Mouse (Mus musculus) neural tube, embryonic 13.5 days (tissue): Measurements from ENCODE around the gene Esp38. TPM values are rescaled to one million over a fixed set of nuclear protein-coding genes. Genes with fewer than 3 reads are reported as not detected.
"Not testable (repeated sequence)": the region's sequence is repeated elsewhere in the genome, so short reads cannot be mapped to it uniquely, and the experiment has no call there.

Experiments
- ATAC-seq: fragments of 200-750 bp; cut with Nextera tagmentation; 2 replicates; pipeline ENCODE4 v1.8.0; 2017; ENCODE audit warnings: low read depth, mild to moderate bottlenecking, moderate TSS enrichment, moderate library complexity
- H3K27ac ChIP-seq: fragments of 300-500 bp; sonication (generic); replicated peaks from 2 replicates; pipeline ENCODE4 v1.5.1; 2015; ENCODE audit warnings: moderate library complexity, mild to moderate bottlenecking, inconsistent platforms
- H3K27me3 ChIP-seq: fragments of 300-500 bp; sonication (generic); 2 replicates; pipeline ENCODE4 v1.6.1; 2015; ENCODE audit warnings: mild to moderate bottlenecking, inconsistent platforms
- H3K36me3 ChIP-seq: fragments of 300-500 bp; sonication (generic); 2 replicates; pipeline ENCODE4 v1.6.1; 2015; ENCODE audit warnings: mild to moderate bottlenecking, inconsistent platforms
- H3K4me1 ChIP-seq: fragments of 300-500 bp; sonication (generic); replicated peaks from 2 replicates; pipeline ENCODE4 v1.6.1; 2015; ENCODE audit warnings: inconsistent platforms
- H3K4me2 ChIP-seq: fragments of 300-500 bp; sonication (generic); 2 replicates; pipeline ENCODE4 v1.6.1; 2015; ENCODE audit warnings: inconsistent platforms, mild to moderate bottlenecking, moderate library complexity
- H3K4me3 ChIP-seq: fragments of 300-500 bp; sonication (generic); 2 replicates; pipeline ENCODE4 v1.5.1; 2015; ENCODE audit warnings: mild to moderate bottlenecking, inconsistent platforms
- H3K9ac ChIP-seq: fragments of 300-500 bp; sonication (generic); 2 replicates; pipeline ENCODE4 v1.6.1; 2015; ENCODE audit warnings: moderate library complexity, mild to moderate bottlenecking, inconsistent platforms
- H3K9me3 ChIP-seq: fragments of 300-500 bp; sonication (generic); 2 replicates; pipeline ENCODE4 v1.6.1; 2016; ENCODE audit warnings: inconsistent platforms
- WGBS: fragments of 180-500 bp; shearing (Covaris S2); methylation state at CpG from one replicate; pipeline ENCODE4 v1.1.7; 2015; 5-methylcytosine and 5-hydroxymethylcytosine counted together
- polyA plus RNA-seq: library from polyadenylated mRNA; unstranded; fragments of >200 nt; fragmentation: Nextera tagmentation; extraction: Ambion mirVana; gene quantifications from 2 replicates; pipeline ENCODE4 v1.2.1, GENCODE M21; 2015

Gene Esp38
- polyA plus RNA-seq, result not detected in 2 replicates

DNA sequence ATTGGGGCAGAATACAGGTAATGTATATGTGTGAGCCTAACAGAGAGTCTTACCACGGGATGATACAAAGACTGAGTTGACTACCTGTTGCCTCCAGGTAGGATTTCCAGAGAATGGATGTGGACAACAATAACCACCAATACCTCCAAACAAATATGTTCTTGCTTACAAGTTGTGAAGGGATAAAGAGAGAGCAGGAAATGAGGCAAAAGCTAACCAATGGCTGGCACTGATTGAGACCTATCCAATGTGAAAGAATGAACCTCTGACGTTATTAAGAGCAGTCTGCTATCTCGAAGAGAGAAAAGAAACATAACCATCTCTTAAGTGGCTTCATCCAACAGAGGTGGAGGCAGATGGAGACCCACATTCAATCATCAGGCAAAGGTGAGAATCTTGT, at the start of gene Esp38:
TSS of gene Esp38 (plus strand) at position 301 of the 400 bp plus-strand sequence.
- Histone ChIP-seq H3K9me3 (no peaks in the 10 kb centered on the region), H3K4me2 (no peak within 1 kb of the TSS), H3K36me3 (no peaks in the 10 kb centered on the region), H3K4me3 (no peak within 1 kb of the TSS), H3K9ac (no peak within 1 kb of the TSS), H3K27ac (no peak within 1 kb of the TSS), H3K4me1 (no peaks in the 10 kb centered on the region), H3K27me3 (no peaks in the 10 kb centered on the region)
- ATAC-seq, result no peak
- WGBS, result 77% methylated on average over 3 of the region's 3 CpGs

DNA sequence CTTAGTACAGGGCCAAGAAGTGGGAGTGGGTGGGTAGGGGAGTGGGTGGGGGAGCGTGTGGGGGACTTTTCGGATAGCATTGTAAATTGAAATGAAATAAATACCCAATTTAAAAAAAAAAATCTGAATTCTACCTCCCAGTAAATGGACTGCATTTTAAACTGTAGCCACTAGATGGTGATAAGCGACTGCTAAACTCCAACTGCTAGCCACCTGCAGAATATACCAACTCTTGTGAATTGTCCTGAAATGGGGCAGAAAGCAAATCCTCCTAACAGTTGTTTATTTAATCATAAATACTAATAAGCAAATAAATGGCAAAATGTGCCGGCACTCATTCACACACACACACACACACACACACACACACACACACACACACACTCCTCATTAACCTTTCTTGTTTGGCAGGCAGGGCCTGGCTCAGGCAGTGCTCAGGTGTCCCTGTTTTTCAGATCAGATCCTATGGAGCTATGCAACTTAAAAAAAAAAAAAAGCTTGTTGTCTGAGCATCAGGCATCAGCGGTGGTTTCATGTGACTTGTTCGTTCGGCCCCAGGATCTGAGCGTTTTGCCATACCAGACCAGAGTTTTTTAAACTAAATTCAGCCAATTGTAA, 47.3 kb upstream of the Esp38 start:
- H3K4me1 ChIP-seq, ATAC-seq, H3K36me3 ChIP-seq, H3K4me3 ChIP-seq, H3K9me3 ChIP-seq, H3K27ac ChIP-seq, H3K9ac ChIP-seq, H3K4me2 ChIP-seq, H3K27me3 ChIP-seq: not testable (repeated sequence)
- 46% methylated on average over 8 of the region's 8 CpGs for WGBS

Other genes with a start within 250 kb of the Esp38 start
- gene AC192777.2, start 144.9 kb downstream of the Esp38 start, polyA plus RNA-seq, result not detected in 2 replicates